Mouse (Mus musculus) olfactory bulb, adult 2 months (tissue): Measurements from ENCODE around the gene Tbl1x. TPM values are rescaled to one million over a fixed set of nuclear protein-coding genes. Genes with fewer than 3 reads are reported as not detected.

Source experiments
- H3K27ac ChIP-seq: fragments of 200-500 bp; 2 replicates; pipeline ENCODE4 v1.5.1; 2012; ENCODE audit warnings: low read depth, low read length; ENCODE audit not compliant: insufficient read depth
- H3K4me1 ChIP-seq: fragments of 200-500 bp; 2 replicates; pipeline ENCODE4 v1.6.1; 2012; ENCODE audit warnings: low read length; ENCODE audit not compliant: control insufficient read depth, insufficient read depth
- H3K4me3 ChIP-seq: fragments of 200-500 bp; 2 replicates; pipeline ENCODE4 v1.5.1; 2012; ENCODE audit warnings: mild to moderate bottlenecking, low read depth, low read length, moderate library complexity; ENCODE audit not compliant: insufficient read depth
- CTCF ChIP-seq: fragments of 200-500 bp; IDR thresholded peaks from 2 replicates; pipeline ENCODE4 v1.5.1; 2012; ENCODE audit warnings: low read depth, mild to moderate bottlenecking, low read length, moderate library complexity; ENCODE audit not compliant: insufficient read depth
- POLR2A ChIP-seq: fragments of 200-500 bp; IDR thresholded peaks from 2 replicates; pipeline ENCODE4 v1.6.1; 2012; ENCODE audit warnings: mild to moderate bottlenecking, low read depth, low read length, moderate library complexity; ENCODE audit not compliant: insufficient read depth
- WGBS: fragments of 180-500 bp; shearing (Covaris S2); methylation state at CpG from one replicate; pipeline ENCODE4 v1.1.7; 2018; 5-methylcytosine and 5-hydroxymethylcytosine counted together
- polyA plus RNA-seq: library from polyadenylated mRNA; stranded (reverse); fragments of >200 nt; gene quantifications from 2 replicates; pipeline ENCODE4 v1.2.4, GENCODE M21; 2012; ENCODE audit warnings: low replicate concordance; ENCODE audit not compliant: missing spikeins, insufficient read depth, insufficient read length

Gene Tbl1x
- polyA plus RNA-seq, 1 experiment = 58.0 TPM

- H3K27ac ChIP-seq = no peak overlapping the region
- WGBS = 81% methylated on average over 4 of the region's 4 CpGs
- TF ChIP-seq POLR2A (no peak), CTCF (no peak)
Observed at GRCm38 (mm10) chrX:77615735-77616293, 105.0 kb downstream of the Tbl1x start.

GRCm38 (mm10) chrX:77617368-77618144 lies 106.7 kb downstream of the Tbl1x start:
- H3K4me1 ChIP-seq = no peaks in the 10 kb centered on the region
- TF ChIP-seq POLR2A (no peak), CTCF (no peak)
- 69% methylated on average over 6 of the region's 6 CpGs for WGBS
- H3K27ac ChIP-seq = no peak overlapping the region
- H3K4me3 ChIP-seq = no peak overlapping the region

More at GRCm38 (mm10) chrX:77615735-77616293, 105.0 kb downstream of the Tbl1x start:
- Histone ChIP-seq H3K4me3 (no peak overlapping the region), H3K4me1 (no peaks in the 10 kb centered on the region)

- 79% methylated on average over 2 of the region's 2 CpGs for WGBS
- no peaks in the 10 kb centered on the region for H3K4me1 ChIP-seq
- no peak overlapping the region for H3K27ac ChIP-seq
- H3K4me3 ChIP-seq = no peak overlapping the region
- no peak for TF ChIP-seq POLR2A
- no peak for TF ChIP-seq CTCF
Observed at GRCm38 (mm10) chrX:77630439-77630838, 119.6 kb downstream of the Tbl1x start.

GRCm38 (mm10) chrX:77636499-77636898 lies 125.7 kb downstream of the Tbl1x start:
- H3K4me1 ChIP-seq = no peaks in the 10 kb centered on the region
- no peak overlapping the region for H3K27ac ChIP-seq
- WGBS = 75% methylated on average over 3 of the region's 3 CpGs
- H3K4me3 ChIP-seq = no peak overlapping the region
- TF ChIP-seq POLR2A (no peak), CTCF (no peak)

- 6% methylated on average over 3 of the region's 3 CpGs for WGBS
- Histone ChIP-seq H3K4me3 (no peak overlapping the region), H3K27ac (no peak overlapping the region), H3K4me1 (no peaks in the 10 kb centered on the region)
- TF ChIP-seq CTCF = no peak
Observed at GRCm38 (mm10) chrX:77638076-77638475, 127.3 kb downstream of the Tbl1x start.

DNA sequence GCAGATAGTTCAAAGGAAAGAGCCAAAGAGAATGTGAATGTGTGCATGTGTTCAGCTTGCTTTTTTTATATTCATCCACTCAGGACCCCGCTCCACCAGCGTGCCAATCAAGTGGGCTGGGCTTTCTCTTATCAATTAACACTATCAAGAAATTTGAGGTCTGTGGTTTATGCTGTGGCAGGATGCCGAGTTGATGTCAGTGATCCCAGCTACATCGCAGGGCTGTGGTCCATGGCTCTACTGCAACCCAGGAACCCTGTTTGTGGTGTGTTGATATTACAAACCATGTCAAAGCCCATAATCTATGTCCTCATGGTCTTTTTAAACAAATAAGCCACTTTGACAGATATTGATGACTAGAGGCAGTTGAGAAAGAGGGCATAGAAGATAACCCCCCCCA lies 129.5 kb downstream of the Tbl1x start:
- H3K4me1 ChIP-seq = no peaks in the 10 kb centered on the region
- TF ChIP-seq CTCF (no peak), POLR2A (no peak)
- 89% methylated on average over 4 of the region's 4 CpGs for WGBS
- no peak overlapping the region for H3K27ac ChIP-seq
- H3K4me3 ChIP-seq = no peak overlapping the region

DNA sequence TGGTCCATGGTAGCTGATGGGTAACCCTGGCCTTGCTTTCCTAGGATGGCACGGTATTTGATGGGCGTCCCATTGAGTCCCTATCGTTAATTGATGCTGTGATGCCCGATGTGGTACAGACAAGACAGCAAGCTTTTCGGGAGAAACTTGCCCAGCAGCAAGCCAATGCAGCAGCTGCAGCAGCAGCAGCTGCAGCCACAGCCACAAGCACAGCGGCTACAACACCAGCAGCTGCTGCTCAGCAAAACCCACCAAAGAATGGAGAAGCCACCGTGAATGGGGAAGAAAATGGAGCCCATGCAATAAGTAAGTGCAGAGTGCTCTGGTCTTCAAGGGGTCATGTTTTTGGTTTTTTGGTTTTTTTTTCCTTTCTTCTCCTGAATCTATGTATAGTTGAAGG lies 135.4 kb downstream of the Tbl1x start:
- no peak for TF ChIP-seq POLR2A
- TF ChIP-seq CTCF = no peak
- WGBS = 85% methylated on average over 7 of the region's 7 CpGs
- Histone ChIP-seq H3K4me1 (no peaks in the 10 kb centered on the region), H3K4me3 (no peak overlapping the region), H3K27ac (no peak overlapping the region)

GRCm38 (mm10) chrX:77650246-77650645 lies 139.4 kb downstream of the Tbl1x start:
- H3K4me3 ChIP-seq = no peak overlapping the region
- no peak overlapping the region for H3K27ac ChIP-seq
- TF ChIP-seq CTCF (no peak), POLR2A (no peak)
- H3K4me1 ChIP-seq = no peaks in the 10 kb centered on the region
- 90% methylated on average over 2 of the region's 2 CpGs for WGBS

GRCm38 (mm10) chrX:77662030-77662429 lies 151.2 kb downstream of the Tbl1x start:
- 84% methylated on average over 3 of the region's 3 CpGs for WGBS
- TF ChIP-seq CTCF (no peak), POLR2A (no peak)
- H3K4me3 ChIP-seq = no peak overlapping the region

More at GRCm38 (mm10) chrX:77662030-77662429, 151.2 kb downstream of the Tbl1x start:
- Histone ChIP-seq H3K4me1 (no peaks in the 10 kb centered on the region), H3K27ac (no peak overlapping the region)
